Mouse (Mus musculus) heart, embryonic 11.5 days (tissue): ENCODE results near the gene Rbbp5. TPM values are rescaled to one million over a fixed set of nuclear protein-coding genes. Genes with fewer than 3 reads are reported as not detected.

Experiments used
- ATAC-seq: fragments of 200-750 bp; cut with Nextera tagmentation; replicated peaks from 2 replicates; pipeline ENCODE4 v1.8.0; 2017; ENCODE audit warnings: moderate library complexity; ENCODE audit not compliant: insufficient number of reproducible peaks, low FRiP score, low TSS enrichment
- H3K27ac ChIP-seq: fragments of 300-500 bp; sonication (generic); 2 replicates; pipeline ENCODE4 v1.5.1; 2014; ENCODE audit warnings: mild to moderate bottlenecking, low read depth, low read length
- H3K27me3 ChIP-seq: fragments of 300-500 bp; sonication (generic); 2 replicates; pipeline ENCODE4 v1.6.1; 2014; ENCODE audit warnings: mild to moderate bottlenecking, low read length, mixed read lengths; ENCODE audit not compliant: control insufficient read depth, insufficient read depth
- H3K36me3 ChIP-seq: fragments of 300-500 bp; sonication (generic); 2 replicates; pipeline ENCODE4 v1.6.1; 2014; ENCODE audit warnings: mild to moderate bottlenecking, low read length, moderate library complexity, mixed read lengths; ENCODE audit not compliant: control insufficient read depth, insufficient read depth
- H3K4me1 ChIP-seq: fragments of 300-500 bp; sonication (generic); 2 replicates; pipeline ENCODE4 v1.6.1; 2014; ENCODE audit warnings: low read length; ENCODE audit not compliant: control insufficient read depth, insufficient read depth
- H3K4me2 ChIP-seq: fragments of 300-500 bp; sonication (generic); 2 replicates; pipeline ENCODE4 v1.6.1; 2014; ENCODE audit warnings: mild to moderate bottlenecking, moderate library complexity
- H3K4me3 ChIP-seq: fragments of 300-500 bp; sonication (generic); 2 replicates; pipeline ENCODE4 v1.5.1; 2014; ENCODE audit warnings: low read depth, low read length
- H3K9ac ChIP-seq: fragments of 300-500 bp; sonication (generic); 2 replicates; pipeline ENCODE4 v1.6.1; 2014; ENCODE audit warnings: mild to moderate bottlenecking, low read depth, low read length, moderate library complexity
- H3K9me3 ChIP-seq: fragments of 300-500 bp; sonication (generic); replicated peaks from 2 replicates; pipeline ENCODE4 v1.6.1; 2016; ENCODE audit warnings: low read length; ENCODE audit not compliant: control insufficient read depth
- WGBS: fragments of 180-500 bp; shearing (Covaris S2); extraction: QIAGEN DNeasy Blood & Tissue Kit; methylation state at CpG from one replicate; pipeline ENCODE4 v1.1.7; 2014; ENCODE audit not compliant: insufficient replicate concordance; 5-methylcytosine and 5-hydroxymethylcytosine counted together
- polyA plus RNA-seq: library from polyadenylated mRNA; unstranded; fragments of >200 nt; fragmentation: Nextera tagmentation; extraction: Ambion mirVana; gene quantifications from 2 replicates; pipeline ENCODE4 v1.2.1, GENCODE M21; 2014

Rbbp5 gene
- polyA plus RNA-seq = 32.4 and 40.1 TPM in 2 replicates

DNA sequence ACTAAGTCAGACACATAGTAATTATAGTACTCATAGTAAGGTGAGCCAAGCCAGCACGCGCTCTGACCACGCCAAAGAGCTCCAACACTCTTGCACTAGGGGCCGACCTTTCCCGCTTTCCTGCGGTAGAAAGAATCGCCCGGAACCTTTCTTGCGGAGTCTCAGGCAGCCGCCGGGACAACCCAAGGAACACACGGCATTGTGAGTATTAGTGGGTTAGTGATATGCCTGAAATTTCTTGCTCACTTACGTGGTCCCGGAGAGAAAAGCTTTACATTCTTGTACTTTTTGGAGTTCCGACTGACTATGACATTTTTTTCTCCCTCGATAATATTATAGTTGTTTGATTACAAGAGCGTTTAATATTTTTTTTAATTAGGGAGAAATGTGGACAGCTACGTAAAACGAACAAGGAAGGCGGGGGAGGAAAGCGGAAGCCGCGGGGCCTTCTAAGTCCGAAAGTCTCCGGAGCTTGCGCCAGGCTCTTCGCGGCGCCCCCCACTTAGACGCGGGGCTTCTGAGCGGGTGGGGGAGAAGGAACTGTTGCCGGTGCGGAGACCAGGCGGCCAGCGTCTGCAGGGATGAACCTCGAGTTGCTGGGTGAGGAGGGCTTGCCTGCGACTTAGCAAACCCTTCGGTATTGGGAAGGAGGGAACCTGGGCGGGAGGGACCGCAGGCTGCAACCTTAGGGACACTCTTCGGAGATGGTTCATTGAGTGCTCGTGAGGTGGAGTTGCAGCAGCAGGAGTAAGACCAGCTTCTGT, at the start of gene Rbbp5:
TSS of gene Rbbp5 (plus strand) at position 438 of the 764 bp plus-strand sequence.
- Histone ChIP-seq H3K27me3 (no peaks in the 10 kb centered on the region), H3K4me3 (peak within 1 kb of the TSS; percentile 93), H3K4me2 (peak within 1 kb of the TSS; percentile 87), H3K9me3 (no peaks in the 10 kb centered on the region), H3K4me1 (peaks cover 7% of the 10 kb centered on the region; the same call in 1 of the 2 replicates), H3K36me3 (no peaks in the 10 kb centered on the region), H3K27ac (peak within 1 kb of the TSS; percentile 57), H3K9ac (peak within 1 kb of the TSS; percentile 92)
- under 1% methylated on average over 43 of the region's 43 CpGs for WGBS
- ATAC-seq = peak; percentile 81

GRCm38 (mm10) chr1:132430818-132431217, 46.3 kb upstream of the Rbbp5 start:
- no peaks in the 10 kb centered on the region for H3K9me3 ChIP-seq
- no peak for ATAC-seq

GRCm38 (mm10) chr1:132431716-132432115, 45.4 kb upstream of the Rbbp5 start:
- no peaks in the 10 kb centered on the region for H3K36me3 ChIP-seq
- H3K27ac ChIP-seq = no peak overlapping the region
- peaks cover 4% of the 10 kb centered on the region; the same call in 1 of the 2 replicates for H3K4me1 ChIP-seq
- no peaks in the 10 kb centered on the region for H3K27me3 ChIP-seq
- H3K9ac ChIP-seq = no peak overlapping the region
- H3K9me3 ChIP-seq = no peaks in the 10 kb centered on the region
- no peak for ATAC-seq
- 74% methylated on average over 9 of the region's 9 CpGs for WGBS
- H3K4me2 ChIP-seq = no peak overlapping the region
- no peak overlapping the region for H3K4me3 ChIP-seq

More at GRCm38 (mm10) chr1:132430818-132431217, 46.3 kb upstream of the Rbbp5 start:
- WGBS = 84% methylated on average over 3 of the region's 3 CpGs
- Histone ChIP-seq H3K4me2 (no peak overlapping the region), H3K4me1 (peaks cover 4% of the 10 kb centered on the region; the same call in 1 of the 2 replicates), H3K4me3 (no peak overlapping the region), H3K27ac (no peak overlapping the region), H3K36me3 (no peaks in the 10 kb centered on the region), H3K9ac (no peak overlapping the region), H3K27me3 (no peaks in the 10 kb centered on the region)

GRCm38 (mm10) chr1:132433349-132433748, 43.8 kb upstream of the Rbbp5 start:
- 79% methylated on average over 5 of the region's 5 CpGs for WGBS
- H3K27me3 ChIP-seq = no peaks in the 10 kb centered on the region
- no peaks in the 10 kb centered on the region for H3K36me3 ChIP-seq
- H3K9me3 ChIP-seq = no peaks in the 10 kb centered on the region
- ATAC-seq = no peak
- no peak overlapping the region for H3K4me2 ChIP-seq
- H3K27ac ChIP-seq = no peak overlapping the region
- no peak overlapping the region for H3K4me3 ChIP-seq
- H3K9ac ChIP-seq = no peak overlapping the region
- H3K4me1 ChIP-seq = peaks cover 4% of the 10 kb centered on the region; the same call in 1 of the 2 replicates

DNA sequence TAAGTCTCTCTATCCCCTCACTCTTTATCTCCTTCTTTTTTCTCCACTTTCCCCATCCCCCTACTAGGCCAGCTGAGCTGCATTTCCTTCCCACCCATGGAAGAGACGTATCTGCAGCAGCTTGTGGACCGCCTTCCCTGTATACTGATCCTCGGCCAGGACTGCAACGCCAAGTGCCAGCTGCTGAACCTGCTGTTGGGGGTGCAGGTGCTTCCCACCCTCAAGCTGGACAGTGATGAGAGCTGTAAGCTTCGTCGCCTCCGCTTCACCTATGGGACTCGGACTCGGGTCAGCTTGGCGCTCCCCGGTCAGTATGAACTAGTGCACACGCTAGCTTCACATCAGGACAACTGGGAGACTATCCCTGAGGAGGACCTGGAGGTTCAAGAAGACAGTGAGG, 43.1 kb upstream of the Rbbp5 start:
- H3K4me1 ChIP-seq = peaks cover 4% of the 10 kb centered on the region; the same call in 1 of the 2 replicates
- H3K27me3 ChIP-seq = no peaks in the 10 kb centered on the region
- no peak overlapping the region for H3K9ac ChIP-seq
- H3K36me3 ChIP-seq = no peaks in the 10 kb centered on the region
- no peak overlapping the region for H3K27ac ChIP-seq
- no peaks in the 10 kb centered on the region for H3K9me3 ChIP-seq
- ATAC-seq = no peak
- WGBS = 88% methylated on average over 12 of the region's 12 CpGs
- no peak overlapping the region for H3K4me2 ChIP-seq
- H3K4me3 ChIP-seq = no peak overlapping the region

DNA sequence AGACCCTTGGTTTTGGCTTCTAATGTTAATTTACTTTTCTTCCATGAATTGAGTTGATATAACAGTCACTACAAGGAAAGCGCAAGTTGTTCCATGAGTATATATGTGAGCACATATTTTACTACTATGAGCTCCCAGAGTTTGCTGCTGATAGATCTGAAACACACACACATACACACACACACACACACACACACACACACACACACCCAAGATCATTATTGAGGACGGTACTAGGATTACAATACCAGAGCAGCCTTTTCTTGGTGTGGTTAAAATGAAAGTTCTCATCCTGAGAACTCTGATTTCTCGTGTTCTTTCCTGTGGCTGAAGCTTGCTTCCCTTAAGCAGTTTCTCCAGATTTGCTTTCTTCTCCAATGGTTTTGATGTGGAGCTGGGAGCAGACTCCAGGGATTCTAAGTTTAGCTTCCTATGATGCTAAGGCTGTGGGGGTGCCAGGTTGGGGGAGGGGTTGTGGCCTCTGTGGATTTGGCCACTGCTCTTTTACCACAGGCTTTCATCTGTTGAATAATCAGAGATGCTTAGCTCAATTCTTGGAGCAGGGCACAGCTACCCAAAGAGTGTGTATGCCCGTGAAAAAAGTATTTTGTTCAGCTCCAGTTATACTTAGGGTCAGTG, 40.7 kb upstream of the Rbbp5 start:
- Histone ChIP-seq H3K36me3 (peaks cover 8% of the 10 kb centered on the region), H3K9ac (no peak overlapping the region), H3K4me1 (peaks cover 4% of the 10 kb centered on the region; the same call in 1 of the 2 replicates), H3K9me3 (no peaks in the 10 kb centered on the region), H3K4me3 (no peak overlapping the region), H3K27me3 (no peaks in the 10 kb centered on the region), H3K27ac (no peak overlapping the region), H3K4me2 (no peak overlapping the region)
- no peak for ATAC-seq
- WGBS = 77% methylated on average over 4 of the region's 4 CpGs

GRCm38 (mm10) chr1:132436960-132437359, 40.2 kb upstream of the Rbbp5 start:
- no peak overlapping the region for H3K4me2 ChIP-seq
- H3K36me3 ChIP-seq = peaks cover 8% of the 10 kb centered on the region
- WGBS = 83% methylated on average over 1 of the region's 1 CpGs
- no peak overlapping the region for H3K27ac ChIP-seq
- H3K9ac ChIP-seq = no peak overlapping the region
- no peak overlapping the region for H3K4me3 ChIP-seq
- no peaks in the 10 kb centered on the region for H3K27me3 ChIP-seq
- H3K9me3 ChIP-seq = no peaks in the 10 kb centered on the region
- ATAC-seq = no peak
- peaks cover under 1% of the 10 kb centered on the region; the same call in 1 of the 2 replicates for H3K4me1 ChIP-seq

DNA sequence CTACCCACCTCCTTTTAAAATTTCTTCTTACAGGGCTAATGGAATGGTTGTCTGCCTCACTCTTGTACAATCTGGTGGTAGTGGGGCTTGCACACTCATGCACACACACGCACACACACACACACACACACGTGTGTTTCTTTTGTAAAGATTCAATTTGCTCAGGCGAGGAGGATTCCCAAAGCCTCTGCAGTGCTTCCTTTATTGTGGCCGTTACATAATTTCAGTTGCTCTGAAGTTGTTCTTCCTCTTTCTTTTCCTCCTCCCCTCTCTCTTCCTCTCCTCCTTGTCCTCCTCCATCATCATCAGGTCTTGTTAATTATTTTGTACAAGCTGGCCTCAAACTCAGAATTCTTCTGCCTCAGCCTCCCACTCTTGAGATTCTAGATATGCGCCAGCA, 39.8 kb upstream of the Rbbp5 start:
- Histone ChIP-seq H3K4me1 (no peaks in the 10 kb centered on the region), H3K27ac (no peak overlapping the region), H3K9ac (no peak overlapping the region), H3K36me3 (peaks cover 8% of the 10 kb centered on the region), H3K9me3 (no peaks in the 10 kb centered on the region), H3K4me3 (no peak overlapping the region), H3K27me3 (no peaks in the 10 kb centered on the region), H3K4me2 (no peak overlapping the region)
- WGBS = 91% methylated on average over 5 of the region's 5 CpGs
- ATAC-seq = no peak
